Comparison of ENCODE assay signal across 27 mouse cellular contexts in genomic region chr5:141615763-141616162, GRCm38 (mm10).
DNase-seq lines count a peak whose midpoint lies in the region; ATAC-seq and TF ChIP-seq lines count a peak whose summit lies in the region.
"Had no signal": no experiment of that assay in that cellular context is flagged by ENCODE, and none has a peak within 500 bp of the region (broad histone marks: within the 10 kb centered on the region; RNA-seq: fewer than 3 reads in every experiment).

No protein-coding gene starts in this region.

- TF ChIP-seq CTCF in brain, embryonic 14.5 days (IDR thresholded peaks at IDR 0.05; ENCODE audit: borderline replicate concordance, extremely low read depth, insufficient read depth, insufficient read length), result no peak

- H3K9ac ChIP-seq in heart, embryonic 16.5 days (ENCODE audit: low read length), result no peak overlapping the region
- H3K9ac ChIP-seq: embryonic facial prominence, embryonic 15.5 days; neural tube, embryonic 12.5 days had no signal

- peak; percentile 55; the same call in 1 of the 2 replicates for ATAC-seq in frontal cortex, adult (ENCODE audit: low TSS enrichment)
- ATAC-seq in heart, embryonic 16.5 days (replicated peaks; ENCODE audit: extremely low read depth, insufficient read depth, low FRiP score), result peak; percentile 60; the same call in 1 of the 2 replicates
- ATAC-seq: CD4-positive, CD25-positive, alpha-beta regulatory T cell, adult 4 months; forebrain, embryonic 14.5 days; hindbrain, postnatal 0 days; intestine, embryonic 16.5 days had no signal

- no peaks in the 10 kb centered on the region for H3K9me3 ChIP-seq in heart, embryonic 16.5 days (replicated peaks; ENCODE audit: control insufficient read depth, low read length)
- H3K9me3 ChIP-seq: embryonic facial prominence, embryonic 15.5 days; neural tube, embryonic 12.5 days had no signal

- WGBS in heart, embryonic 16.5 days, result 32% methylated on average over 7 of the region's 7 CpGs

- intact Hi-C loops in heart, postnatal 36 days (cut with DNase I), result no loop called here

- H3K27ac ChIP-seq in heart, embryonic 16.5 days (ENCODE audit: low read length), result peak overlapping the region; percentile 41
- H3K27ac ChIP-seq: embryonic facial prominence, embryonic 15.5 days; hindbrain, postnatal 0 days; neural tube, embryonic 12.5 days; stomach, postnatal 0 days had no signal

- H3K4me3 ChIP-seq in heart, embryonic 16.5 days (ENCODE audit: low read length), result no peak overlapping the region
- H3K4me3 ChIP-seq: embryonic facial prominence, embryonic 15.5 days; neural tube, embryonic 12.5 days had no signal

- no peak overlapping the region for H3K4me2 ChIP-seq in heart, embryonic 16.5 days (ENCODE audit: low read depth, low read length)
- H3K4me2 ChIP-seq: embryonic facial prominence, embryonic 15.5 days; neural tube, embryonic 12.5 days had no signal

- no peaks in the 10 kb centered on the region for H3K36me3 ChIP-seq in heart, embryonic 16.5 days (ENCODE audit: control insufficient read depth, insufficient read depth)
- H3K36me3 ChIP-seq: embryonic facial prominence, embryonic 15.5 days; neural tube, embryonic 12.5 days had no signal

- DNase-seq in frontal cortex, postnatal 36 days (ENCODE audit: low spot score in 2 of 2), result no peak
- DNase-seq in heart, postnatal 36 days, result no peak
- peak; percentile 56 for DNase-seq in brain, embryonic 14.5 days (ENCODE audit: low read depth)
- DNase-seq in forelimb bud, embryonic 11.5 days (ENCODE audit: low read depth, low spot score), result peak; percentile 29
- no peak for DNase-seq in layer of hippocampus, adult 9-10 months (ENCODE audit: low spot score)
- DNase-seq in kidney, adult 8-10 months, result no peak
- DNase-seq: adrenal gland, adult 8-10 months; cerebellum, adult 8-10 months; cerebellum, postnatal 36 days; gastrocnemius, postnatal 14 days; heart, adult 18-20 months; kidney, postnatal 4 days; layer of hippocampus, adult 9-11 months; left cerebral cortex, postnatal 4 days; lung, postnatal 4 days; right cerebral cortex, postnatal 14 days; thymus, adult 2 months; thymus, postnatal 4 days had no signal

- 0 out of 2 replicates have a peak, but pooled peaks cover 4% of the 10 kb centered on the region for H3K27me3 ChIP-seq in heart, embryonic 16.5 days (ENCODE audit: control insufficient read depth, insufficient read depth, low read length)
- H3K27me3 ChIP-seq: embryonic facial prominence, embryonic 15.5 days; neural tube, embryonic 12.5 days had no signal

- TF ChIP-seq POLR2A in brain, embryonic 14.5 days (IDR thresholded peaks at IDR 0.05; ENCODE audit: borderline replicate concordance, extremely low read depth, insufficient read depth, insufficient read length, poor library complexity, severe bottlenecking), result no peak

- peaks cover 10% of the 10 kb centered on the region for H3K4me1 ChIP-seq in heart, embryonic 16.5 days (ENCODE audit: control insufficient read depth, insufficient read depth, low read length)

Comparison
In these comparisons a context has a peak if more than half of its experiments do, and no peak if none do; other contexts are left out.
1. DNase-seq: peak in brain, embryonic 14.5 days (single experiment) and forelimb bud, embryonic 11.5 days (single experiment); none in frontal cortex, postnatal 36 days (0 of 2), heart, postnatal 36 days (0 of 2), layer of hippocampus, adult 9-10 months (single experiment) and kidney, adult 8-10 months (0 of 2).